Mouse (Mus musculus) C2C12 (cell line): ENCODE measurements at regions not wholly inside any gene's neighbourhood (a gene's known extent, or its start where the extent isn't known, plus 50 kb on each side); places are given as distances from the start of the nearest gene placed in this dataset.

ENCODE experiments used
- CEBPB ChIP-seq: IDR thresholded peaks from one replicate; pipeline ENCODE4 v1.6.1; 2011; ENCODE audit warnings: low read depth, mild to moderate bottlenecking, control low read depth, moderate library complexity
- CTCF ChIP-seq: IDR thresholded peaks from one replicate; pipeline ENCODE4 v1.5.1; 2011; ENCODE audit not compliant: control insufficient read depth, insufficient read depth, insufficient read length
- MYOD1 ChIP-seq: IDR thresholded peaks from one replicate; pipeline ENCODE4 v1.6.1; 2011; ENCODE audit warnings: low read depth; ENCODE audit not compliant: control insufficient read depth, insufficient read length

DNA sequence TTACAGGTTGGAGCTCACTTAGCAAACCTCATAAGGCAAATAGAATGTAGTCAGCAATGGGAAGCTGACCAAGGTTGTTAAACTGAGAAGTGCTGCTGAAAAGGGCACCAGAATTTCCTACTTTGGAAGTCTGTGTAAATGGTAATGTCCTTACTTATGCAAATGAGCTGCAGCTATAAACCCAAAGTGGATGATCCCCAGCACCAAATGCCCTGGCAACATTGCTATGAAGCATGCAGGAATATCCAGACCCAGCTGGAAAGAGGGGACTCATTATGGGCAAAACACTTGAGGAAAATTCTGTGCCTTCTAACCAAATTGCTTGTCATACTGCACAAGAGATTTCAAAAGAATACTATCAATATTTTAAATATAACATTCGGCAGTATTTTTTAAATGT is 861.3 kb upstream of the Kirrel3 start:
- TF ChIP-seq CTCF (no peak), CEBPB (no peak), MYOD1 (no peak)
